Mouse (Mus musculus): ENCODE measurements around the gene Rbm6.

The Rbm6 gene

DNA sequence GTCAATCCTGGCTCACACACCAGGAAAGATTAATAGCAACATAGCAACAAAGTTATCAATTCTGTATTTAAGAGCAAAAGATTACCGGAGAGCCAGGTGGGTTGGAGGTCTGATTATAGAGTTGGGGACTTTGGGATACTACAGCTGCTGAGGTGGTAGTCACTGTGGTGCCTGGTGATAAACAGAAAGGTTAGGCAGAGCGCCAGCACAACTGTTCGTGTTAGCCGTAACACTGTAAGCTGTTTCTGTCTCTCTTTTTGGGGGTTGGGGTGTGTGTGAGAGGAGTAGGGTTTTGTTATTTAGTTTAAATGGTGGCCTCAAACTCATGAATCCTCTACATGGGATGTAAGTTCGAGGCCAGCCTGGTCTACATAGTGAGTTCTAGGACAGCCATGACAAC lies 122.7 kb downstream of the Rbm6 start:
- DNase-seq (ENCODE audit: low read depth, low spot score), result no peak

DNA sequence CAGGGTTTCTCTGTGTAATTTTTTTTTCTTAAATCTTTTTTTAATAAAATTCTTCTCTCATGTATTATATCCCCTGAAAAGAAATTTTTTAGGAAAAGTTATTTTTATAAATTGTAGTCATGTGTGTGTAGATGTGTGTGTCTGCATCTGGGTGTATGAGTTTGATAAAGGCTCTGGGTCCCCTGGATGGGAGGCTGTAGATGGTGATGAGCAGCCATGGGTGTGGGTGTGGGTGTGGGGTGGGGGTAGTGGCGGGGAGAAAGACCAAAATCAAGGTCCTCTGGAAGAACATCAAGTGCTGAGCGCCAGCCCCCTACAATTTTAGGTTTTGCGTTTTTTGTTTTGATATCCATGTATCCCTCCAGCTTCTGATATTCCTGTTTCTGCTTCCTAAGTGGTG lies 125.0 kb downstream of the Rbm6 start:
- no peak for DNase-seq (ENCODE audit: low read depth, low spot score)

DNA sequence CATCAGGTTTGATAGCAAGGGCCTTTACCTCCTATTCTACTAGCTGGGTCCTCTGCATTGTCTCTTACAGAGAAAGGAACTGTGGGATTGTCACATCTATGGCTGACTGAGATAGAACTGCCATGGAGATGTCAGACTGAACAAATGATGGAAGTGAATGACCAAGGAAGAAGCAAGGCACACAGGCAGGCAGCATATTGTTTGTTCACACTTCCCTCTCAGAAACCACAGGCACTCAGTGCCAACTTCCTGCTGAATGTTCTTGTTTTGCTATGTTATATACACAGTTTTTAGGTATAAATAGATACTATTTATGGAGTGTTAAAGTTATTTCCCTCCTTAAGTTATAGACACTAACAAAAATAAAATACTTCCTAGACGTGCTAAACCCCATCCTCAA lies 125.7 kb downstream of the Rbm6 start:
- no peak for DNase-seq (ENCODE audit: low read depth, low spot score)

DNA sequence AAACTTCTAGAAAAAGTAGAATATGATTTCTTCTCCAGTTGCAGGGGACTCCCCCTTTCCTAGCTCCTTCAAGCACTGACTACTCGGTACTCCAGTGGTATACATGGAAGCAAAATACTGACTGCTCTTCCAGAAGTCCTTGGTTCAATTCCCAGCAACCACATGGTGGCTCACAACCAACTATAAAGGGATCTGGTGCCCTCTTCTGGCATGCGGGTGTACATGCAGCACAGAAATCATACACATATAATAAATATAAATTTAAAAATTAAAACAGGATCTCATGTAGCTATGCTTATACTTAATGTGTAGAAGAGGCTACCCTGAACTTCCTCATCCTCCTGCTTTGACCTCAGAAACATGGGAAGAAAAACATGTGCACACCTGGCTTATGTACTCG lies 126.4 kb downstream of the Rbm6 start:
- no peak for DNase-seq (ENCODE audit: low read depth, low spot score)

DNA sequence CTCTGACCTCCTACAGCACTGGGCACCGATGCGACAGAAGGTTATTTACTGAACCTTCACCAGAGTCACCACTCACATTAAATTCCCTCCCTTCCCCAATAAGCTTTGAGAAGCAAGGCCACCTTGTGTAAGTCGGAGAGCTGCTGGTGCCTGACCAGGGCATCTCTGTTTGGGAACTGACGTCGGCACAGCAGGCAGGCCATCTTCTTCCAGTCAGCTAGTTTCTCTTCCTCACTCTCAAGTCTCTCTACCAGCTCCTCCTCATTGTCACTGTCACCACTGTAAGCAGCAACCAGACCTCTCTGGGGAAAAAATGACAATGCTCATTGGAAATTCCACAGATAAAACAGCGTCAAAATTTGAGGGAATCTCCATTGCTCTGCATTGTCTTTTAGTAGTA lies 129.0 kb downstream of the Rbm6 start:
- DNase-seq (ENCODE audit: low read depth, low spot score), result no peak

DNA sequence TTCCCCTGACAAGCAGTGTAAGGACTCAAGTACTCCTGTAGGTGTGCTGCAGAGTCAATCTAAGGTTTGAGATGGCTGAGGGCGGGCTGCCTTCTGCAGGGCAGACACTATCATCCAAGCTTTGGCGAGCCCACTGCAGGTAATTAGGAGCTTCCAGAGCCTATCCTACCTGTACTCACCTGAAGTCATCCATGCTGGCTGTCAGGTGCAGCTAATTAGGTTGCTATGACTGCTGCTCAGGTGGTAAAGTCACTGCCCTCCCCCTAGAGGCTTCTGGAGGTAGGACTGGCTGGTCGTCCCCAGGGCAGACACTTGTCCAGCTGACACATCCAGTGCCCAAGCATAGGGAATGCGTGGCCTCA lies 134.2 kb downstream of the Rbm6 start:
- no peak for DNase-seq (ENCODE audit: low read depth, low spot score)

DNA sequence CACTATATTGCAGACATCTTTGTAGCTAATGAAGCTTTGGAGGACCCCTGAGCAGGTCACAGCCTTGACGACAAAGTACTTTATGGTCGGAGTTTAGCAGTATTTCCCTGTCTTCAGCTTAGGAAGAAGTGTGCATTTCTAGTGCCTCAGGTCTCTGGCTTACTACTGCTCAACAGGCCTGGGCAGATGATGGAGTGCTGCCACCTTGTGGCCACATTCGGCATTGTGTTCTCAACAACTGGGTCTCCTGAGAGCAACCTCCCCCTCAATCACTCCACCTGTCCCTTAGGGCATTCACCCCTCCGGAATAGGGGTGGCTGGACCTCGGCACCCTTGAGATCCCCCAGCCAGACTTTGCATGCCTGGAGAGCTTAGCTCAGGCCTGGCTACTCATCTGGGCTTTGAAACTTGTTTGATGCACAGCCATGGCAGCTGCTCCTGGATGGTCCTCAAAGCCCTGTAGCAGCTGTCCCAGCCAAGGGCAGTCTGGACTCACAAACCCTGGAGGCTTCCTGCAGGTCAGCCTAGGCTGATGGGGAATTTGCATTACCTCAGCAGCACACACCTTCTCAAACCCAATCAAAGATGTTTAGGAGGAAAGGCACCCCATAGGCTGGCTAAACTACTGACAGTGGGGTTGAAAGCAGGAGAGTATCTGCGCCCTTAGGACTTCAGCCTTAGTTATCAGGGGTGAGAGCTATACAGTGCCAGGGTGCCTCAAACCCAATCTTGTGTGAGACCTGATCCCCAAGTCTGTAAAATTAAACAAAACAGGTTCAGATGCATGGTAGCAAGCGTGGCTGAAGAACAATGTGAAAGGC lies 134.8 kb downstream of the Rbm6 start:
- DNase-seq (ENCODE audit: low read depth, low spot score), result peak; percentile 57

DNA sequence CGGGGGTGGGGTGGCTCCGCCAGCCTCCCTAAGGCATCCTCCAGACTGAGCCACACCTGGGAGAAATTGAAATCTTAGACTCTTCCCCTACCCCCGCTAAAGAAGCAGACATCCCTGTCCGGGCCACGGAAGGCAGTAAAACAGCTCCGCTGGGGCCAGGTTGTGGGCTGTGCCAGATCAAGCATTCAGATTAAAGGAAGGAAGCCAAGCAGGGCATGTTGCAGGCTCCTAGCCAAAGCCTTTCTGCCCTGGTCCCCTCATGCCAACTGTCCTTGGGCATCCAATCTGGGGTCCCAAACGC lies 136.9 kb downstream of the Rbm6 start:
- DNase-seq (ENCODE audit: low read depth, low spot score), result no peak

DNA sequence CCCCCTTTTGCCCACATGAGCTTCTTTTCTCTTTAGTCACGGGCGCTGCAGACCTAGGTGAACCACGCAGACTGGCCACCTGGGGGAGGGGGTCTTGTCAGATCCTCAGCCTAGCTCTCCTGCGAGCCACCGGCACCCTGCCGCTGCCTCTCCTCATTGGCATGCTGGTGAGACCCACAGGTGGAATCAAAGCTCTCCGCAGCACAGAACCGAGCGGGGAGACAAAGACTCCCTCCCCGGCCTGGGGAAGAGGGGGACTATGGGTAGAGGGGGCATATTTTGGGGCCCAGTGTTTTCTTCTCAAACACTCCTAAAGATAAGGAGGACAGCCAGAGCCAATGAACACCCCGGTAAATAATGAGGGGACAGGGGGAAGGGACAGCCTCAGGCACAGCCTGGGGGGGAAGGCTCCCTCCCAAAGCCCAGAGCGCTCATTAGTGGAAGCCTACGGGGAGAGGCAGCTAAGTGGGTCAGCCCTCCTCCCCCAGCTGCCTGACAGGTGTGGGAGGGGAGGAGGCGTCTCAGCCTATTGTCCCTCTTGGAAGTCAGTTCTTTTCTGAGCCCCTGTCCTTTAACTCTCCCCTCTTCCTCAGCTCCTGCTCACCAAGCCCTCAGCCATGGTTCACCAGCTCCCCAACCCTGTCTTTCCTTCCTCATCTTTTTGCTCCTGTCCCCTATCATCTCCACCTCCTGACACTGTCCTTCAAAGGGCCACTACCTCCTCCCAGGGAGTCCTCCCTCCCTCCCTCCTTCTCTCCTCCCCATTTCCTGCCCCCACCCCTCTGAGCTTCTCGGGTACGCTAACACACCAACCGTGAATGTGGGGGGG lies 137.5 kb downstream of the Rbm6 start:
- DNase-seq (ENCODE audit: low read depth, low spot score), result no peak

DNA sequence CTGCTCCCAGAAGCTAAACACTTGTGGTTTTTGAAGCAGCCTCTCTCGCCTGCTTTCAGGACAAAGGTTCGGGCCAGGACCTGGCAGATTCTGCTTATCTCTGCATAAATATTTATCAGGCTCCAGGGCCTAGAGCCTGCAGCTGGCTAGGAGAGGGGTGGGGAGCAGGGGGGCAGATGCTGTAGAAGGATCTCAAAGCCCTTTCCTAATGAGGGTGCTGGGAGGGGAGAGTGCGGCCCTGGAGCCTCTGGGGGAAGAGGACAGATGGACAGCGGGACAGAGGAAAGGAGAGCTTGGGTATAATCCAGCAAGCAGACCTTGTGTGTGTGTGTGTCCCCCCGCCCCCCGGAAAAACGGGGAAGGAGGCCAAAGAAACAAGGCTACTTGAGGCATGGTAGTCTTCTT lies 138.5 kb downstream of the Rbm6 start:
- DNase-seq (ENCODE audit: low read depth, low spot score), result no peak

DNA sequence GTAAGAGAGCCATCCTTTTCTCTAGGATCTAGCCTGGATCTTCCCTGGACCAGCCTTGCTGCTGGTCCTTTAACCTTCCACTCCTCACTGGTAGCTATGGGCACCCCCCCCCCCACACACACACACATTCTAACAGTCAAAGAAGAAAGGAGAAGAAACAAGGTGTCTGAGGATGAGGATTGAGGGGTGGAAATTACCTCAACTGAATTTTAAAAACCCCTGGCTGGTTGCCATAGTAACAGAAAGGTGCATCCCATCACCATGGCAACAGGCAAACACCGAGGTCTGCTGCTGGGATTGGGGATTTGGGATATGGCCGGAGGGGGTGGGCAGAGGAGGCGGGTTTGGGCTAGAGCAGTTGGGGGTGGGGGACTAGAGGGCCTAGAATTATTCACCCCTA lies 143.3 kb downstream of the Rbm6 start:
- DNase-seq (ENCODE audit: low read depth, low spot score), result no peak

DNA sequence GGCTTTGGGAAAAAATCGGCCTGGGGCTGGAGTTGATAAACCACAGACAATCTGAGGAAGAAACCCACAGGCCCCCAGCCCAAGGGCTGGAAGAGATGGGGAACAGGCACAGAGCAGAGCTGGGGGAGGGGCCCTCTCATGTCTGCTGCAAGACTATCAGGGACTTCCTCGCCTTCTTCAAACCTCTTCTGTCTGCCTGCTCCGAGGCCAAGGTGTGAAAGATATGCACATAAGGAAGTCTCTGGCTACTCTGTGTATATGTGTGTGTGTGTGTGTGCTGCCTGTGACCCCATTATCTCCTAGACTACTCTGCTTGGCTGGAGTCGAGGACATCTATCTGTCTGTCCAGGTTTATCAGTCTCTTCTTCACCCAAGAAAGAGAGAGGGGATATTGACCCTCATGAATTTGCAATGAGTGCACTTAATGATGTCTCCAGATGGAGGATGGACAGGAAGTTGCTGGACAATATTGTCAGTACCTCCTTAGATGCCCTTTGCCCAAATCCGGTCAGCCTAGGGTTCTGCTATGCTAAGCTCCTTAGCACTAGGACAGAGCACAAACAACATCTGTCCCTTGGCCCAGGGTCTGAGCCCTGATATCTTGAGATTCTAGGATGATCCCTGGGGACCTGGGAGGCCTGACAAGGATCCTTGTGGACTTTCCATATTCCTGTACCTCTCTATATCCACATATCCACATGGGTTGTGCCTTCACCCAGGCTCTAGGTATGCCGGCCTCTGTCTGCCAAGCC lies 143.9 kb downstream of the Rbm6 start:
- no peak for DNase-seq (ENCODE audit: low read depth, low spot score)

DNA sequence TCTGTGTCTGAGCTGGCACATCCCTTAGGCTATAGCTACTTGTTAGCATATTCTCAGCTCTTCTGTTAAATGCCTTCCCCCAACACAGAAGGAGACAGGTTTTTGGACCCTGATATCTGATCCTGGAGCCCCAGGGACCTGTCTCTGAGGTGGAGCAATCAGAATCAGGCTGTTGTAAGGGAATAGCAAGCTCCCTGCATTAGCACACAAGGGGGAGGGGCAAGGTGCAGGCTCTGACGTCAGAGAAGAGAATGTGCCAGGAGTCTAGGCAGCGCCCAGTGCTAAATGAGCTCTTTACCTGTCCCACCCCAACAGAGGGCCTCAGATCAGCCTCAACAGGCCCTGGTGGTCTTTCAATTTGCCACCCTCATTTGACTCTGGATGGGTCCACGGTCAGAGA lies 146.0 kb downstream of the Rbm6 start:
- DNase-seq (ENCODE audit: low read depth, low spot score), result no peak

DNA sequence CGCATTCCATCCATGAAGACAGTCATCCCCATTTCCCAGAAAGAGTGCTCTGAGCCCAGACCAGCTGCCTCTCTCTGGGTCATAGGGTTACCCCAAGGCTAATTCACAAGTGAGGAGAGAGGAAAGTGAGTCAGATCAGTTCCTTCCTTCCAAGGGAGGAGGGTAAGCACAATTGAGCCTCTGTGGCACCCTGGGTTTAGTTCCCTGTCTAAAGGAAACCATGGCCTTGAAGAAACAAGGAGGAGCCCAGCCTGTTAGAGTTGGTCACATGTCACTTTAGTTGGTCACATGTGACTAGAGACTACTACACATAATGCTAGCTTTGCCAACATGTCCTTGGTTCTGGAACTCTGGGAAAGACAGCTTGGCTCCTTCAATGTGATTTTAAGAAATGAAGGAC lies 148.2 kb downstream of the Rbm6 start:
- no peak for DNase-seq (ENCODE audit: low read depth, low spot score)

DNA sequence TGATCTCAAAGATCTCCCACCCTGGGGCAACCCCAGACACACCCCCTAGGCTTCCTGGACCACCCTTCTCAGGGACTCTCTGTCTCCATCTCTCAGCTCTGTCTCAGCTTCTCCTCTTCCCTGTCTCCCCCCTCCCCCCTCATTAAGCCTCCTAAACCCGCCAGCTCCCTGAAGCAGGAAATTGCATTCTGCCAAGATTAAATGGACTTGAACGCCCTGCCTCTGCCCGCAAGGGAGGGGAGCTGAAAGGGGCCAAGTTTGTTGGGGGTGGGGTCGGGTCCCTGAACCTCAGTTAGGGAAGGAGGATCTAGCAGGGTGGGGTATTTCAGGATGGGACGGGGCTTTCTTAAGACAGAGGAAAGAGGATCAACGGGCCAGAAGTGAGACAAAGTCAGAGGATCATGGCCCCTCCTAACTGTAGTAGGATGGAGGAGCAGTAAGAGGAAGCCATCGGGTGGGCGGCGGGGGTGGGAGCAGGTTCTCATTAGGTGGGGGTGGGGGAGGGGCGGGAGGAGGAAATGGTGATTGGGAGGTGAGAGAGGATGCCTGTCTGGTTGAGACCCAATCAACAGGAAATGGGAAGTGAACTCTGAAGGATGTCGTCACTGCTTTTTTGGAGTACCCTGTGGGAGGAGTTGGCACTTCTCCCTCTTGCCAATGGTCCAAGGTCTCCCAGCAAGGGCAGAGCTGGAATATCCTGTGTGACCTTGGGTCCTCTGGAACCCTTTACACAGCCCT lies 149.1 kb downstream of the Rbm6 start:
- DNase-seq (ENCODE audit: low read depth, low spot score), result no peak

Data from WW6 (cell line).